Mouse (Mus musculus) spleen, adult 2 months (tissue): ENCODE data around the gene Bag6.
A peak's percentile ranks its signal among the peaks of the same experiment; 100 is the strongest.

ENCODE experiments used
- CTCF ChIP-seq: fragments of 200-500 bp; IDR thresholded peaks from 2 replicates; pipeline ENCODE4 v1.5.1; 2011; ENCODE audit warnings: mild to moderate bottlenecking, inconsistent platforms; ENCODE audit not compliant: insufficient read depth, insufficient read length, insufficient replicate concordance; ENCODE audit errors: extremely low read depth
- POLR2A ChIP-seq: fragments of 200-500 bp; IDR thresholded peaks from 2 replicates; pipeline ENCODE4 v1.6.1; 2011; ENCODE audit warnings: low read depth, low read length, inconsistent platforms

- TF ChIP-seq CTCF (no peak), POLR2A (peak; percentile 34; the same call in 1 of the 2 replicates)
These were observed 13.7 kb upstream of the Bag6 start, which contains the start of gene Gpank1 for GRCm38 (mm10) chr17:35121143-35121799.
